Mouse (Mus musculus) lung, postnatal 0 days (tissue): ENCODE data around the gene Capza1.

Source experiments
- CTCF ChIP-seq: IDR thresholded peaks from 2 replicates; pipeline ENCODE4 v1.5.1; 2016; ENCODE audit warnings: antibody characterized with exemption, mild to moderate bottlenecking
- EP300 ChIP-seq: IDR thresholded peaks from 2 replicates; pipeline ENCODE4 v1.6.1; 2016; ENCODE audit warnings: antibody characterized with exemption, mild to moderate bottlenecking, control low read depth

GRCm38 (mm10) chr3:104896141-104896540 lies 31.8 kb upstream of the Capza1 start:
- TF ChIP-seq CTCF (no peak), EP300 (no peak)
